Mouse (Mus musculus): Measurements from ENCODE around the gene 1700024B05Rik. TPM values are rescaled to one million over a fixed set of nuclear protein-coding genes. Genes with fewer than 3 reads are reported as not detected.
"Not testable (repeated sequence)": the region's sequence is repeated elsewhere in the genome, so short reads cannot be mapped to it uniquely, and the experiment has no call there.

The 1700024B05Rik gene
- not detected in 2 replicates for polyA plus RNA-seq (2014; fragmentation: Nextera tagmentation; extraction: Ambion mirVana)

GRCm38 (mm10) chr14:41943695-41944094 lies at the start of gene 1700024B05Rik:
TSS of gene 1700024B05Rik (plus strand) at chr14:41943995.
- H3K9ac ChIP-seq (replicated peaks; ENCODE audit: low read depth, low read length); ATAC-seq (ENCODE audit: insufficient number of reproducible peaks, insufficient read depth, low FRiP score, low read depth); H3K9me3 ChIP-seq (ENCODE audit: control insufficient read depth, low read depth, low read length); H3K27me3 ChIP-seq (ENCODE audit: control insufficient read depth, insufficient read depth, low read length); H3K36me3 ChIP-seq (ENCODE audit: control insufficient read depth, insufficient read depth, low read length); H3K27ac ChIP-seq (ENCODE audit: low read length); H3K4me1 ChIP-seq (ENCODE audit: control insufficient read depth, insufficient read depth, low read length); H3K4me3 ChIP-seq (ENCODE audit: low read depth, low read length); H3K4me2 ChIP-seq (replicated peaks; ENCODE audit: low read depth, low read length): not testable (repeated sequence)
- 75% methylated on average over 1 of the region's 2 CpGs for WGBS

- H3K4me1 ChIP-seq (ENCODE audit: control insufficient read depth, insufficient read depth, low read length); H3K4me2 ChIP-seq (replicated peaks; ENCODE audit: low read depth, low read length); ATAC-seq (ENCODE audit: insufficient number of reproducible peaks, insufficient read depth, low FRiP score, low read depth); H3K36me3 ChIP-seq (ENCODE audit: control insufficient read depth, insufficient read depth, low read length); H3K27me3 ChIP-seq (ENCODE audit: control insufficient read depth, insufficient read depth, low read length); H3K9ac ChIP-seq (replicated peaks; ENCODE audit: low read depth, low read length); H3K27ac ChIP-seq (ENCODE audit: low read length); H3K4me3 ChIP-seq (ENCODE audit: low read depth, low read length); H3K9me3 ChIP-seq (ENCODE audit: control insufficient read depth, low read depth, low read length): not testable (repeated sequence)
- WGBS = no CpG with 5 or more reads among the region's 2 CpGs
Observed at GRCm38 (mm10) chr14:41907190-41907589, 36.6 kb upstream of the 1700024B05Rik start, which contains the start of gene Gm7980. TSS of gene Gm7980 (minus strand) at chr14:41907290.

- WGBS = no CpG with 5 or more reads among the region's 1 CpGs
Observed at GRCm38 (mm10) chr14:41924649-41925048, 19.1 kb upstream of the 1700024B05Rik start, which contains the start of gene 1700049E17Rik1. TSS of gene 1700049E17Rik1 (plus strand) at chr14:41924949.

GRCm38 (mm10) chr14:41964095-41964494 lies 20.3 kb downstream of the 1700024B05Rik start:
- not testable (repeated sequence) for H3K27me3 ChIP-seq (ENCODE audit: control insufficient read depth, insufficient read depth, low read length); H3K4me3 ChIP-seq (ENCODE audit: low read depth, low read length); H3K4me2 ChIP-seq (replicated peaks; ENCODE audit: low read depth, low read length); ATAC-seq (ENCODE audit: insufficient number of reproducible peaks, insufficient read depth, low FRiP score, low read depth); H3K27ac ChIP-seq (ENCODE audit: low read length); H3K9ac ChIP-seq (replicated peaks; ENCODE audit: low read depth, low read length); H3K4me1 ChIP-seq (ENCODE audit: control insufficient read depth, insufficient read depth, low read length); H3K9me3 ChIP-seq (ENCODE audit: control insufficient read depth, low read depth, low read length); H3K36me3 ChIP-seq (ENCODE audit: control insufficient read depth, insufficient read depth, low read length)
- 67% methylated on average over 4 of the region's 4 CpGs for WGBS

More at GRCm38 (mm10) chr14:41924649-41925048, 19.1 kb upstream of the 1700024B05Rik start, which contains the start of gene 1700049E17Rik1:
- not testable (repeated sequence) for ATAC-seq (ENCODE audit: insufficient number of reproducible peaks, insufficient read depth, low FRiP score, low read depth); H3K27me3 ChIP-seq (ENCODE audit: control insufficient read depth, insufficient read depth, low read length); H3K27ac ChIP-seq (ENCODE audit: low read length); H3K36me3 ChIP-seq (ENCODE audit: control insufficient read depth, insufficient read depth, low read length); H3K4me2 ChIP-seq (replicated peaks; ENCODE audit: low read depth, low read length); H3K9ac ChIP-seq (replicated peaks; ENCODE audit: low read depth, low read length); H3K4me3 ChIP-seq (ENCODE audit: low read depth, low read length); H3K9me3 ChIP-seq (ENCODE audit: control insufficient read depth, low read depth, low read length); H3K4me1 ChIP-seq (ENCODE audit: control insufficient read depth, insufficient read depth, low read length)

GRCm38 (mm10) chr14:41967827-41968226 lies 24.0 kb downstream of the 1700024B05Rik start, which contains the start of gene Gm6401:
TSS of gene Gm6401 (minus strand) at chr14:41967927.
- H3K27me3 ChIP-seq (ENCODE audit: control insufficient read depth, insufficient read depth, low read length); ATAC-seq (ENCODE audit: insufficient number of reproducible peaks, insufficient read depth, low FRiP score, low read depth): not testable (repeated sequence)
- WGBS = 88% methylated on average over 1 of the region's 1 CpGs

GRCm38 (mm10) chr14:41968596-41968995 lies 24.8 kb downstream of the 1700024B05Rik start:
- H3K9ac ChIP-seq (replicated peaks; ENCODE audit: low read depth, low read length); H3K4me3 ChIP-seq (ENCODE audit: low read depth, low read length); H3K9me3 ChIP-seq (ENCODE audit: control insufficient read depth, low read depth, low read length); H3K27me3 ChIP-seq (ENCODE audit: control insufficient read depth, insufficient read depth, low read length); ATAC-seq (ENCODE audit: insufficient number of reproducible peaks, insufficient read depth, low FRiP score, low read depth); H3K4me1 ChIP-seq (ENCODE audit: control insufficient read depth, insufficient read depth, low read length); H3K27ac ChIP-seq (ENCODE audit: low read length); H3K4me2 ChIP-seq (replicated peaks; ENCODE audit: low read depth, low read length); H3K36me3 ChIP-seq (ENCODE audit: control insufficient read depth, insufficient read depth, low read length): not testable (repeated sequence)
- WGBS = 64% methylated on average over 3 of the region's 3 CpGs

More at GRCm38 (mm10) chr14:41967827-41968226, 24.0 kb downstream of the 1700024B05Rik start, which contains the start of gene Gm6401:
- not testable (repeated sequence) for H3K27ac ChIP-seq (ENCODE audit: low read length); H3K4me2 ChIP-seq (replicated peaks; ENCODE audit: low read depth, low read length); H3K9ac ChIP-seq (replicated peaks; ENCODE audit: low read depth, low read length); H3K4me3 ChIP-seq (ENCODE audit: low read depth, low read length); H3K36me3 ChIP-seq (ENCODE audit: control insufficient read depth, insufficient read depth, low read length); H3K9me3 ChIP-seq (ENCODE audit: control insufficient read depth, low read depth, low read length); H3K4me1 ChIP-seq (ENCODE audit: control insufficient read depth, insufficient read depth, low read length)

- H3K27ac ChIP-seq (ENCODE audit: low read length) = not testable (repeated sequence)
Observed at GRCm38 (mm10) chr14:41983225-41983624, 39.4 kb downstream of the 1700024B05Rik start, which contains the start of gene Gm3543. TSS of gene Gm3543 (minus strand) at chr14:41983325.

More at GRCm38 (mm10) chr14:41983225-41983624, 39.4 kb downstream of the 1700024B05Rik start, which contains the start of gene Gm3543:
- not testable (repeated sequence) for H3K4me3 ChIP-seq (ENCODE audit: low read depth, low read length); H3K9ac ChIP-seq (replicated peaks; ENCODE audit: low read depth, low read length); H3K4me1 ChIP-seq (ENCODE audit: control insufficient read depth, insufficient read depth, low read length); H3K36me3 ChIP-seq (ENCODE audit: control insufficient read depth, insufficient read depth, low read length); H3K9me3 ChIP-seq (ENCODE audit: control insufficient read depth, low read depth, low read length); ATAC-seq (ENCODE audit: insufficient number of reproducible peaks, insufficient read depth, low FRiP score, low read depth); H3K4me2 ChIP-seq (replicated peaks; ENCODE audit: low read depth, low read length); H3K27me3 ChIP-seq (ENCODE audit: control insufficient read depth, insufficient read depth, low read length)
- no CpG with 5 or more reads among the region's 1 CpGs for WGBS

All from stomach, embryonic 14.5 days (tissue).